Mouse (Mus musculus) kidney, embryonic 14.5 days (tissue): ENCODE measurements at regions not wholly inside any gene's neighbourhood (a gene's known extent, or its start where the extent isn't known, plus 50 kb on each side); places are given as distances from the start of the nearest gene placed in this dataset.

Source experiments
- ATAC-seq: fragments of 200-750 bp; cut with Nextera tagmentation; 2 replicates; pipeline ENCODE4 v1.8.0; 2017; ENCODE audit warnings: moderate number of reproducible peaks, mild to moderate bottlenecking, moderate TSS enrichment, moderate library complexity; ENCODE audit not compliant: low FRiP score, low TSS enrichment
- H3K27ac ChIP-seq: fragments of 300-500 bp; sonication (generic); 2 replicates; pipeline ENCODE4 v1.5.1; 2014; ENCODE audit warnings: low read depth, mild to moderate bottlenecking, low read length, moderate library complexity, mixed read lengths
- H3K27me3 ChIP-seq: fragments of 300-500 bp; sonication (generic); 2 replicates; pipeline ENCODE4 v1.6.1; 2014; ENCODE audit warnings: mild to moderate bottlenecking, low read length; ENCODE audit not compliant: control insufficient read depth, insufficient read depth
- H3K36me3 ChIP-seq: fragments of 300-500 bp; sonication (generic); 2 replicates; pipeline ENCODE4 v1.6.1; 2014; ENCODE audit warnings: low read length, mixed read lengths; ENCODE audit not compliant: control insufficient read depth, insufficient read depth
- H3K4me1 ChIP-seq: fragments of 300-500 bp; sonication (generic); 2 replicates; pipeline ENCODE4 v1.6.1; 2014; ENCODE audit warnings: low read length, mixed read lengths; ENCODE audit not compliant: control insufficient read depth, insufficient read depth
- H3K4me2 ChIP-seq: fragments of 300-500 bp; sonication (generic); replicated peaks from 2 replicates; pipeline ENCODE4 v1.6.1; 2014; ENCODE audit warnings: low read depth, mild to moderate bottlenecking, low read length
- H3K4me3 ChIP-seq: fragments of 300-500 bp; sonication (generic); 2 replicates; pipeline ENCODE4 v1.5.1; 2014; ENCODE audit warnings: mild to moderate bottlenecking, low read length
- H3K9ac ChIP-seq: fragments of 300-500 bp; sonication (generic); 2 replicates; pipeline ENCODE4 v1.6.1; 2014; ENCODE audit warnings: low read depth, mild to moderate bottlenecking, low read length, moderate library complexity
- H3K9me3 ChIP-seq: fragments of 300-500 bp; sonication (generic); 2 replicates; pipeline ENCODE4 v1.6.1; 2016; ENCODE audit warnings: low read length; ENCODE audit not compliant: control insufficient read depth
- WGBS: fragments of 180-500 bp; shearing (Covaris S2); extraction: QIAGEN DNeasy Blood & Tissue Kit; methylation state at CpG from one replicate; pipeline ENCODE4 v1.1.7; 2014; 5-methylcytosine and 5-hydroxymethylcytosine counted together

DNA sequence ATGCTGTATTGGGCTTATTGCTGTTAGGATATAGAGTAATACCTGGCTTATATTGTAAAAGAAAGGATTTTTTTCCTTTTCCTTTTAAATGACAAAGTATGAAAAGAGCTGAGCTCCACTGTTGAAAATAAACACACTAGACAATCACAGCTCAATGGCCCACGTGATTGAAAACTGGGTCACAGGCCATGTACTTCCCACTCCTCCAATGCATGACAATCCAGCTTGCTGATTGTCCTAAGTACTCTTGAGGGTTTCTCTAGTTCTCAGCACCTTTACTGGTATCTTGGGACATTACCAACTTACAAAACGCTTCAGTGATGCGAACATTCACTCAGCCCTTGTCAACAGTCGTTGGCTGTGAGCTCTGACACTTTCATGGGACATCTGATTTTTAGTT, 170.1 kb downstream of the Cth start:
- Histone ChIP-seq H3K9ac (no peak overlapping the region), H3K9me3 (no peaks in the 10 kb centered on the region), H3K36me3 (no peaks in the 10 kb centered on the region), H3K4me2 (no peak overlapping the region), H3K27ac (no peak overlapping the region), H3K4me1 (no peaks in the 10 kb centered on the region), H3K4me3 (no peak overlapping the region), H3K27me3 (no peaks in the 10 kb centered on the region)
- no peak for ATAC-seq
- 75% methylated on average over 4 of the region's 4 CpGs for WGBS

DNA sequence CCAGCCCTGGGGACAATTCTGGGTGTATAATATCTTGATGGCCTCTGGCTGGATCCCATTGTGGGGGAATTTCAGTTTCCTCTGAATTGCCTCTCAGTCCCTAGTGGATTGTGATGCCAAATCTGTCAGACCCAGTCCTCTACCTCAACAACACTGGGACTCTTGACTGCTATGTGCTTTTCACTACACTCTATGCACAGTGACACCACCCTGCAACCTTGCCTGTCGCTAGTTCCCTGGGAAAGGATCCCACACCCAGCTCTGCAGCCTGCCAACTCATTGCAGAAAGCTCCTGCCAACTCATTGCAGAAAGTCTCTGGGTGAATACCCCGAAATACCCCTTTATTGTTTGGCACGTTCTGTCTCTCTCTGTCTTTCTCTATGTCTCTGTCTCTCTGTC, 174.6 kb downstream of the Cth start:
- Histone ChIP-seq H3K4me3 (no peak overlapping the region), H3K36me3 (no peaks in the 10 kb centered on the region), H3K4me2 (no peak overlapping the region), H3K9ac (no peak overlapping the region), H3K4me1 (no peaks in the 10 kb centered on the region), H3K27ac (no peak overlapping the region), H3K27me3 (no peaks in the 10 kb centered on the region), H3K9me3 (no peaks in the 10 kb centered on the region)
- ATAC-seq: no peak
- 92% methylated on average over 3 of the region's 3 CpGs for WGBS

DNA sequence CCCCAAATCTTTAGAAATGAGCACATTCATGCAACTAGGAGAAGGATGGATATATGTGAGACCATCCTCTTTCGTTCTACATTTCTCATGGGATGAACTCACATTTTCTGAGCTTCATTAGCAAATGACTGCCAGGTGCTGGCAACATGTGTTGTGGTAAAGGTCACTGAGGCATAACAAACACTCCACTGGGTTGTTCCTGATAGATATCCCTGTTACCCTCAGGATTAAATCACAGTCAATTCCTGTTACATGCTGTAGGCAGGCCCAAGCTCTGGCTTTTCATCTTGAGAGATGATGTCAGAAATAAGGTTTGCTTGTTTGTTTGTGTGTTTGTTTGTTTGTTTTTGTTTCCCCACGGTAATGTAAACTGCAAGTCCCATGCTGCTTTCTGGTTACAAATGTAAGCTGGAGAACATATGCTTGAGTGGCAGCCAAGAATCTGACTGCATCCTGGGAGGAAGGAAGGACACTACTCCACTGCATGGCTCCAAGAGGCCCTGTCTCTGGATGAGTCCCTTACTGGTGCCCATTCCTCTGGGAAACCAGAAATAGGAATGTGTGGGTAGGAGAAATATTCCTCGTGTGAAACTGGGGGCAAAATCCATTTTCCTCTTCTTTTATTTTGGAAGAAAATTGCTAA, 176.4 kb downstream of the Cth start:
- WGBS: 72% methylated on average over 3 of the region's 3 CpGs

DNA sequence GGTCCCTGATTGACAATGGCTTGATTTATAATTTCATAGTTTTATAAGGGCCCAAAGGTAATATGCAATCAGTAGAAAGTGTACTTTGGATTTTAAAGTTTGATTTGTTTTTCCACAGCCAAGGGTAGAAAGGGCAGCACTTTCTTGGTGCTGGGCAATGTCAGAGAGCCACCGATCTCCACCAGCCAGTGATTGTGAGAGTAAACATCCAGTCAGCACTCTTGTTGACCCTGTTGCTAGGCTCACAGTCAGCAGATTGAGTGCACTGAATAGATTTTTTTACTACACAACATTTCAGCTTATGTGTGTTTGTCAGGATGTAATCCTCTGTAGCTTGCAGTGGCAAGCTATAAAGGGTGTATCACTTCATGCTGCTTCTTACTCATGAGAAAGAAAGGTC, 176.3 kb downstream of the Ptger3 start:
- H3K9ac ChIP-seq: no peak overlapping the region
- H3K36me3 ChIP-seq: no peaks in the 10 kb centered on the region
- no peak overlapping the region for H3K4me3 ChIP-seq
- no peak overlapping the region for H3K4me2 ChIP-seq
- no peaks in the 10 kb centered on the region for H3K4me1 ChIP-seq
- ATAC-seq: no peak
- H3K9me3 ChIP-seq: no peaks in the 10 kb centered on the region
- H3K27ac ChIP-seq: no peak overlapping the region
- no peaks in the 10 kb centered on the region for H3K27me3 ChIP-seq
- 84% methylated on average over 1 of the region's 1 CpGs for WGBS

More for the DNA sequence above, 176.4 kb downstream of the Cth start:
- no peak overlapping the region for H3K9ac ChIP-seq
- no peaks in the 10 kb centered on the region for H3K4me1 ChIP-seq
- ATAC-seq: no peak
- H3K9me3 ChIP-seq: no peaks in the 10 kb centered on the region
- no peak overlapping the region for H3K4me3 ChIP-seq
- H3K36me3 ChIP-seq: no peaks in the 10 kb centered on the region
- H3K27me3 ChIP-seq: no peaks in the 10 kb centered on the region
- no peak overlapping the region for H3K27ac ChIP-seq
- H3K4me2 ChIP-seq: no peak overlapping the region

DNA sequence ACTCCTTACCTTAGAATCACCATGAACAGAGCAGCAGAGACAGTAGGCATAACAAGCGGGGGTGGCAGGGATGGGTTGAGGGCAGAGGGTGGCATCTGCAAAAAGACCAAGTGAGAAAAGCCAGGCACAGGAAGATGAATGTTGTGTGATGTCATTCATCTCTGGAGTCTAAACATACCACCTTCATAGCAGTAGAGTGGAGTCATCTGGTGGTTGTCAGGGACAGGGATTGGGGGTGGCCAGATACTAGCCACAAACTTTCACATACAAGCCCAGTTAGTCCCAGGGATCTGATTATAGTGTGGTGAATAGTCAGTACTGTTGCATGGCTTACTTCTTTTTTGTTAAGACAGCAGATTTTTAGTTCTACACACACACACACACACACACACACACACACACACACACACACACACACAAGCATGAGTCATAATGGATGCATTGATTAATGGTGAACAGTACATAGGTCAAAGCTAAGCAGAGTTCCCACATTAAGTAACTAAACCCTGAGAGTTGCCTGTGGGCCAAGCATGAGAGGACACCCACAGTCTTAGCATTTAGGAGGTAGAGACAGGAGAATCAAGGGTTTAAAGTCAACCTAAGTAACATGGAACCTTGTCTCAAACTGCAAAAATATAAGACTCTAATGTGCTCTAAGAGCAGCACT, 173.1 kb downstream of the Ptger3 start:
- no peak for ATAC-seq
- Histone ChIP-seq H3K9ac (no peak overlapping the region), H3K9me3 (no peaks in the 10 kb centered on the region), H3K27me3 (no peaks in the 10 kb centered on the region), H3K36me3 (no peaks in the 10 kb centered on the region), H3K4me2 (no peak overlapping the region), H3K27ac (no peak overlapping the region), H3K4me1 (no peaks in the 10 kb centered on the region), H3K4me3 (no peak overlapping the region)
- whole genome bisulfite sequencing: 96% methylated on average over 1 of the region's 1 CpGs

DNA sequence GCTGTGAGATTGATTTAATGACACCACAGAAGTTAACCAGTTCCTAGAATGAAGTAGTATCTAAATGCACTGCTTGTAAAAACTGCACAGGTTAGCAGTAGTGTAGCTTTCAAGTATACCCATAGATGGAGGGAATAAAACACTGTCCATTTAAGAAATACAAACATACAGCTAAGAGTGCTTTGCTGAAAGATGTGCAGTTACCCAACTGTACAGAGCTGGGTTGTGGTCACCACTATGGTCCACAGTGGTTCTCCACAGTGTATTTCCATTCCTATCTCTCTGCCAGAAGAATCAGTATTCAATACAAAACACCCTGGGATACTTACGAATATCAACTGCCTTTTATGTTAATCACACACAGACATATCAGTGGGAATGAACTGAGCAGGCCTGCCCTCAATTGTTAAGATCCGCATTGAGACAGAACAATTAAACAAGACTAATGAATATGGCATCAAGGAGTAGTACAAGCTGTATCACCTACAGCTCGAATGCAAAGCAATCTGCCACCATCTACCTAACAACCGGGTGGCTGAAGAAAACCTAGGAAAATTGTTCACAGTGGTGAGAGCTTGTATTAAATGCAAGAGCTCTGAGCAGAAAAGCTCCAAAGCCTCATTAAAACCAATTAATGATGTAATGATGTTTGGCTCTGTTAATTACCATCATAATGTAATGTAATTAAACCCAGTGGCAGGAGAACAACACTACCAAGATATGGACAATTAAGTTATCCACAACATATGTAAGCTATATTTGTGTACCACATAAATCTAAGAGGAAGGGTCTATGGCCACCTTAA, 165.6 kb downstream of the Ptger3 start:
- no peak overlapping the region for H3K27ac ChIP-seq
- no peak for ATAC-seq
- H3K36me3 ChIP-seq: no peaks in the 10 kb centered on the region
- no peak overlapping the region for H3K9ac ChIP-seq
- no peaks in the 10 kb centered on the region for H3K4me1 ChIP-seq
- H3K4me2 ChIP-seq: no peak overlapping the region
- WGBS: 82% methylated on average over 4 of the region's 4 CpGs
- no peaks in the 10 kb centered on the region for H3K9me3 ChIP-seq
- no peak overlapping the region for H3K4me3 ChIP-seq
- H3K27me3 ChIP-seq: no peaks in the 10 kb centered on the region

DNA sequence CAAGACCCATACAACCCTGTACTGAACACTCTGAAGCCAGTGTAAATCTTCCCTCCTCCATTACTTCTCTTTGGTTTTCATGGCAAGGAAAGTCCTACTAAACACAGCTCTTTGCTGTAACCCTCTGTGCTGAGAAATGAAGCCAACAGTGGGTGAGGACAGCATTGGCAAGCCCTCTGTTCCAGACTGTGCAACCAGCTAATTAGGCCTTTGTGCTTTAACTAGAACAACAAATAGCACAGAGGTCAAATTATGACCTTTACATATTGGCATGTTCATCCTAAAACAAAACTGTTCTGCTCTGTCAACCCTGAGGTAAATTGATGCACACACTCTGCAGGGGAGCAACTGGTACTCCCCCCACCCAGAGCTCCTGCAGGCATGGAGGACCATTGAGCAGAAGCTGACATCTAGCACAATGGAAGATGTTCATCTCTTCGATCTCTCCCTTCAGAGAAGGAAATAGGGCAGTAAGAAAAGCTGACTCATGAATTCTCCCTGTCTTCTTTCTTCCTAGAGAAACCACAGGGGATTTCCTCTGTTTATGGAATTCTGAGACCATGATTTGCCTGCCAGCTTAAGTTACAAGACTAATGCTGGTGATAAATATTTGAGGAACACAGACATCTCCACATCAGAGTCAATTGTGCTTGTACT, 163.1 kb downstream of the Ptger3 start:
- Histone ChIP-seq H3K9ac (no peak overlapping the region), H3K4me1 (no peaks in the 10 kb centered on the region), H3K27me3 (no peaks in the 10 kb centered on the region), H3K36me3 (no peaks in the 10 kb centered on the region), H3K4me2 (no peak overlapping the region), H3K27ac (no peak overlapping the region), H3K4me3 (no peak overlapping the region), H3K9me3 (no peaks in the 10 kb centered on the region)
- 72% methylated on average over 1 of the region's 1 CpGs for WGBS
- ATAC-seq: no peak

DNA sequence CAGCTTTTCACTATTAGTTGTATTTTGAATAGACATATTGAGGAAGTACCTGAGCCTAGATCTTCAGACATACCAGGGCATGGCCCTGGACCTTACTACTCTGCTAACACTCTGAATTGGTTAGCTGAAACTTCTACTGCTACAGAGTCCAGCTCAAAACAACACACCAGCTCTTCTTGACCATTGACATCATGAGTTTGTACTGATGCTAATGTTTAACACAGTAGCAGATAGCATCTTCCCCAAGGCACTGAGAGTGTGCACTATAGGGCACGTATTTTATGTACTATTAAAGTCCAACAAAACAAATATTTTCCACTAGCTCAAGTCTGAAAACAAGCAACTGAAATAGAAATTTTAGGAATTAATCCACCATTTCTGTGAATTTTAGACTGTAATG, 157.8 kb downstream of the Ptger3 start:
- no peaks in the 10 kb centered on the region for H3K4me1 ChIP-seq
- H3K36me3 ChIP-seq: no peaks in the 10 kb centered on the region
- no peak overlapping the region for H3K4me3 ChIP-seq
- no peaks in the 10 kb centered on the region for H3K27me3 ChIP-seq
- no peak overlapping the region for H3K9ac ChIP-seq
- no peaks in the 10 kb centered on the region for H3K9me3 ChIP-seq
- 51% methylated on average over 1 of the region's 1 CpGs for WGBS
- no peak overlapping the region for H3K27ac ChIP-seq
- ATAC-seq: no peak
- H3K4me2 ChIP-seq: no peak overlapping the region

DNA sequence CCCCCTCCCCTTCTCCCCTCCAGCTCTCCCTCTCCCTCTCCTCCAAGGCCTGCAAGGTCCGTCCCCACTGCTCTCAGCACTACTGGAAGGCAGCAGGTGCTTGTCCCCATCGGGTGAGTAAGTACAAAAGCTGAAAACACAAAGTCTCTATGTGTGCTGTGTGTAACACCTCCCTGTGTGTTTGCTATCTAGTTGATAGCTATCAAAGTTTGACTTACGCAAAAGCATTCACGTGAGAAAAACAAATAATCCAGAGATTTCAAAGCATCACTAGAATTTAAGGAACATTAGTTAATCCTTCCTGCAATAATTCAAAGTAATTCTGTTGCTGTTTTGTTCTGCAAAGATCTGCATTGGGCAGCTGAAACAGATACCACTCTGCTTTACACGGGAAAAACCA, 156.5 kb downstream of the Ptger3 start:
- no peak overlapping the region for H3K9ac ChIP-seq
- no peak overlapping the region for H3K4me3 ChIP-seq
- no peaks in the 10 kb centered on the region for H3K36me3 ChIP-seq
- no peak overlapping the region for H3K27ac ChIP-seq
- H3K4me2 ChIP-seq: no peak overlapping the region
- no peaks in the 10 kb centered on the region for H3K4me1 ChIP-seq
- 78% methylated on average over 5 of the region's 5 CpGs for WGBS
- H3K27me3 ChIP-seq: no peaks in the 10 kb centered on the region
- H3K9me3 ChIP-seq: no peaks in the 10 kb centered on the region
- no peak for ATAC-seq
